In the genomic region with DNA sequence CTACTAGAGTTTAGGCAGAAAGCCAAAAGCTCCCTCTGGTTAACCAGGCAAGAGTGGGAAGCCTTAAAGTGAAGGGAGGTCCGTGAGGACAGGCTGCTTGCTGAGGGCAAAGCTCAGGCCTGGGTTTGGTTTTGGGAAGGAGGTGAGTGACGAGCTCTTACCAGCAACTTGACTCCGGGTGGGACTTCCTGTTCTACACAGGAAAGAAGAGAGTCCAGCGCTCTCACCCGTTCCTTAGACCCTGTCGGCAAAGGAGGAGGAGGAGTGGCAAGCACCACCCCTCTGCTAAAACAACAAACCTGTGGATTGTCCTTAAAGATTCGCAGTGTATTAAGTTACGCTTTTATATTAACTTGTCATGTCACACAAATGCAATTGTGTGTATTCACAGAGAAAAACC, we compare ENCODE assay signal across 25 mouse cellular contexts. TPM values are rescaled to one million over a fixed set of nuclear protein-coding genes. Genes with fewer than 3 reads are reported as not detected.
A peak's percentile ranks its signal among the peaks of the same experiment; 100 is the strongest.
DNase-seq lines count a peak whose midpoint lies in the region; ATAC-seq lines count a peak whose summit lies in the region.
"Had no signal": no experiment of that assay in that cellular context is flagged by ENCODE, and none has a peak within 500 bp of the region (broad histone marks: within the 10 kb centered on the region; RNA-seq: fewer than 3 reads in every experiment).

No protein-coding gene starts in this region.

- H3K4me3 ChIP-seq in kidney, embryonic 15.5 days (replicated peaks): no peak overlapping the region
- H3K4me3 ChIP-seq in kidney, embryonic 14.5 days (ENCODE audit: low read length): no peak overlapping the region
- H3K4me3 ChIP-seq in lung, embryonic 15.5 days: no peak overlapping the region
- H3K4me3 ChIP-seq in midbrain, embryonic 11.5 days (ENCODE audit: low read depth, low read length): no peak overlapping the region
- H3K4me3 ChIP-seq in midbrain, embryonic 10.5 days: no peak overlapping the region
- H3K4me3 ChIP-seq: embryonic facial prominence, embryonic 10.5 days; embryonic facial prominence, embryonic 12.5 days; forebrain, embryonic 13.5 days had no signal

- H3K4me2 ChIP-seq in kidney, embryonic 15.5 days: no peak overlapping the region
- H3K4me2 ChIP-seq in kidney, embryonic 14.5 days (replicated peaks; ENCODE audit: low read depth, low read length): no peak overlapping the region
- no peak overlapping the region for H3K4me2 ChIP-seq in lung, embryonic 15.5 days
- H3K4me2 ChIP-seq in midbrain, embryonic 11.5 days: no peak overlapping the region
- H3K4me2 ChIP-seq: embryonic facial prominence, embryonic 12.5 days; forebrain, embryonic 13.5 days had no signal

- intact Hi-C loops in heart, postnatal 10 days (cut with DNase I): no loop called here

- no peak overlapping the region for H3K9ac ChIP-seq in kidney, embryonic 15.5 days
- H3K9ac ChIP-seq in kidney, embryonic 14.5 days (ENCODE audit: low read depth, low read length): no peak overlapping the region
- no peak overlapping the region for H3K9ac ChIP-seq in lung, embryonic 15.5 days
- no peak overlapping the region for H3K9ac ChIP-seq in midbrain, embryonic 11.5 days (ENCODE audit: low read length)
- H3K9ac ChIP-seq: embryonic facial prominence, embryonic 12.5 days; forebrain, embryonic 13.5 days had no signal

- peak; percentile 50 for DNase-seq in heart, adult 11 months
- DNase-seq in heart, postnatal 10 days: no peak
- DNase-seq in lung, postnatal 14 days: no peak
- DNase-seq in midbrain, embryonic 11.5 days (ENCODE audit: low spot score, missing footprints): peak; percentile 69
- no peak for DNase-seq in midbrain, embryonic 10.5 days (ENCODE audit: low spot score)
- DNase-seq: adrenal gland, adult 8-10 months; adrenal gland, postnatal 14 days; adrenal gland, postnatal 36 days; B cell, adult 2 months; cerebellum, adult 11-12 months; cerebellum, adult 2 months; cerebellum, adult 9-10 months; cerebellum, postnatal 10 days; cerebellum, postnatal 25 days had no signal

- H3K36me3 ChIP-seq in kidney, embryonic 15.5 days: no peaks in the 10 kb centered on the region
- no peaks in the 10 kb centered on the region for H3K36me3 ChIP-seq in kidney, embryonic 14.5 days (ENCODE audit: control insufficient read depth, insufficient read depth, low read length)
- H3K36me3 ChIP-seq in lung, embryonic 15.5 days: no peaks in the 10 kb centered on the region
- no peaks in the 10 kb centered on the region for H3K36me3 ChIP-seq in midbrain, embryonic 11.5 days (ENCODE audit: control insufficient read depth, insufficient read depth, low read length)
- peaks cover 15% of the 10 kb centered on the region for H3K36me3 ChIP-seq in midbrain, embryonic 10.5 days
- H3K36me3 ChIP-seq: embryonic facial prominence, embryonic 10.5 days; embryonic facial prominence, embryonic 12.5 days; G1E had no signal

- no peak overlapping the region for H3K27ac ChIP-seq in kidney, embryonic 15.5 days
- no peak overlapping the region for H3K27ac ChIP-seq in kidney, embryonic 14.5 days (ENCODE audit: low read depth, low read length)
- H3K27ac ChIP-seq in lung, embryonic 15.5 days: peak overlapping the region; percentile 32; the same call in 1 of the 2 replicates
- no peak overlapping the region for H3K27ac ChIP-seq in midbrain, embryonic 11.5 days (ENCODE audit: low read depth, low read length)
- no peak overlapping the region for H3K27ac ChIP-seq in midbrain, embryonic 10.5 days (replicated peaks)
- H3K27ac ChIP-seq: embryonic facial prominence, embryonic 10.5 days; embryonic facial prominence, embryonic 12.5 days; forebrain, embryonic 13.5 days had no signal

- H3K4me1 ChIP-seq in kidney, embryonic 15.5 days: no peaks in the 10 kb centered on the region
- no peaks in the 10 kb centered on the region for H3K4me1 ChIP-seq in kidney, embryonic 14.5 days (ENCODE audit: control insufficient read depth, insufficient read depth, low read length)
- H3K4me1 ChIP-seq in lung, embryonic 15.5 days: peaks cover 6% of the 10 kb centered on the region; the same call in 1 of the 2 replicates
- no peaks in the 10 kb centered on the region for H3K4me1 ChIP-seq in midbrain, embryonic 11.5 days (ENCODE audit: control insufficient read depth, insufficient read depth, low read length)
- no peaks in the 10 kb centered on the region for H3K4me1 ChIP-seq in midbrain, embryonic 10.5 days
- H3K4me1 ChIP-seq: embryonic facial prominence, embryonic 10.5 days; embryonic facial prominence, embryonic 12.5 days; forebrain, embryonic 13.5 days had no signal

- WGBS in kidney, embryonic 15.5 days: 60% methylated on average over 8 of the region's 8 CpGs
- 64% methylated on average over 8 of the region's 8 CpGs for WGBS in kidney, embryonic 14.5 days
- 43% methylated on average over 8 of the region's 8 CpGs for WGBS in lung, embryonic 15.5 days
- WGBS in midbrain, embryonic 11.5 days: 88% methylated on average over 8 of the region's 8 CpGs
- 85% methylated on average over 8 of the region's 8 CpGs for WGBS in midbrain, embryonic 10.5 days

- ATAC-seq in kidney, embryonic 15.5 days (replicated peaks; ENCODE audit: low FRiP score): 0 out of 2 replicates have a peak, but pooled peaks have one; percentile 33
- no peak for ATAC-seq in kidney, embryonic 14.5 days (ENCODE audit: low FRiP score, low TSS enrichment)
- no peak for ATAC-seq in lung, embryonic 15.5 days (ENCODE audit: borderline replicate concordance, extremely low read depth, low FRiP score, low TSS enrichment)
- ATAC-seq in midbrain, embryonic 11.5 days (ENCODE audit: low FRiP score): no peak
- ATAC-seq: activated CD4-positive, CD25-positive, alpha-beta regulatory T cell, adult 4 months; CD4-positive, CD25-positive, alpha-beta regulatory T cell, adult 4 months; forebrain, embryonic 13.5 days; Patski had no signal

- no peaks in the 10 kb centered on the region for H3K27me3 ChIP-seq in kidney, embryonic 15.5 days
- no peaks in the 10 kb centered on the region for H3K27me3 ChIP-seq in kidney, embryonic 14.5 days (ENCODE audit: control insufficient read depth, insufficient read depth, low read length)
- H3K27me3 ChIP-seq in lung, embryonic 15.5 days: no peaks in the 10 kb centered on the region
- H3K27me3 ChIP-seq in midbrain, embryonic 11.5 days (ENCODE audit: control insufficient read depth, insufficient read depth, low read length): no peaks in the 10 kb centered on the region
- no peaks in the 10 kb centered on the region for H3K27me3 ChIP-seq in midbrain, embryonic 10.5 days (ENCODE audit: low read depth, poor library complexity, severe bottlenecking)
- H3K27me3 ChIP-seq: CH12.LX; embryonic facial prominence, embryonic 12.5 days; forebrain, embryonic 13.5 days; Patski had no signal

- no peaks in the 10 kb centered on the region for H3K9me3 ChIP-seq in kidney, embryonic 15.5 days (replicated peaks)
- no peaks in the 10 kb centered on the region for H3K9me3 ChIP-seq in kidney, embryonic 14.5 days (ENCODE audit: control insufficient read depth, low read length)
- H3K9me3 ChIP-seq in lung, embryonic 15.5 days: no peaks in the 10 kb centered on the region
- H3K9me3 ChIP-seq in midbrain, embryonic 11.5 days (ENCODE audit: control insufficient read depth, low read length): no peaks in the 10 kb centered on the region
- no peaks in the 10 kb centered on the region for H3K9me3 ChIP-seq in midbrain, embryonic 10.5 days (replicated peaks)
- H3K9me3 ChIP-seq: embryonic facial prominence, embryonic 10.5 days; embryonic facial prominence, embryonic 12.5 days; forebrain, embryonic 13.5 days; G1E had no signal

RNA-seq across cellular contexts. Expression of gene Bend7, which starts 38.1 kb away (rescaled TPM):
- 1 to 10 TPM; 5.7 to 7.0 TPM for total RNA-seq in heart, postnatal 10 days (2021)
- polyA plus RNA-seq in kidney, embryonic 15.5 days (2015; fragmentation: Nextera tagmentation; extraction: Ambion mirVana): 5.1 and 5.3 TPM in 2 replicates
- polyA plus RNA-seq in kidney, embryonic 14.5 days (2014; fragmentation: Nextera tagmentation; extraction: Ambion mirVana): 4.2 and 6.9 TPM in 2 replicates
- 10.2 and 11.8 TPM in 2 replicates for polyA plus RNA-seq in lung, embryonic 15.5 days (2015; fragmentation: Nextera tagmentation; extraction: Ambion mirVana)
- 5.8 and 7.0 TPM in 2 replicates for polyA plus RNA-seq in midbrain, embryonic 11.5 days (2014; fragmentation: Nextera tagmentation; extraction: Ambion mirVana)
- polyA plus RNA-seq in midbrain, embryonic 10.5 days (2016; fragmentation: Nextera tagmentation; extraction: Ambion mirVana): 3.9 and 4.3 TPM in 2 replicates
- total RNA-seq: CH12.LX had no signal
- polyA plus RNA-seq: activated CD4-positive, CD25-positive, alpha-beta regulatory T cell, adult 4 months; CD4-positive, CD25-positive, alpha-beta regulatory T cell, adult 4 months; G1E had no signal

Comparison
In these comparisons a context has a peak if more than half of its experiments do, and no peak if none do; other contexts are left out.
1. DNase-seq: peak in heart, adult 11 months (single experiment) and midbrain, embryonic 11.5 days (single experiment); none in heart, postnatal 10 days (0 of 2), lung, postnatal 14 days (single experiment) and midbrain, embryonic 10.5 days (single experiment).